Mouse (Mus musculus): ENCODE measurements around the gene Cacna2d1. TPM values are rescaled to one million over a fixed set of nuclear protein-coding genes. Genes with fewer than 3 reads are reported as not detected.

The Cacna2d1 gene
- polyA plus RNA-seq, 1 experiment from 2014 or later = 20.8 TPM

- peaks cover 55% of the 10 kb centered on the region for H3K27me3 ChIP-seq (ENCODE audit: control insufficient read depth, insufficient read depth, low read length)
- ATAC-seq (ENCODE audit: low FRiP score) = no peak
Measured at GRCm38 (mm10) chr5:15971821-15972220, 37.3 kb downstream of the Cacna2d1 start.

GRCm38 (mm10) chr5:15972351-15972750, 37.9 kb downstream of the Cacna2d1 start:
- Histone ChIP-seq H3K4me3 (ENCODE audit: low read depth, low read length) (no peak overlapping the region), H3K36me3 (ENCODE audit: control insufficient read depth, insufficient read depth, low read length) (no peaks in the 10 kb centered on the region), H3K27ac (ENCODE audit: low read depth, low read length) (no peak overlapping the region), H3K9me3 (ENCODE audit: control insufficient read depth, low read length) (no peaks in the 10 kb centered on the region), H3K9ac (ENCODE audit: low read length) (no peak overlapping the region), H3K4me1 (ENCODE audit: control insufficient read depth, insufficient read depth, low read length) (no peaks in the 10 kb centered on the region), H3K27me3 (ENCODE audit: control insufficient read depth, insufficient read depth, low read length) (peaks cover 61% of the 10 kb centered on the region), H3K4me2 (no peak overlapping the region)
- ATAC-seq (ENCODE audit: low FRiP score) (no peak), DNase-seq (ENCODE audit: low spot score, missing footprints) (no peak)
- WGBS = 59% methylated on average over 1 of the region's 1 CpGs

More at GRCm38 (mm10) chr5:15971821-15972220, 37.3 kb downstream of the Cacna2d1 start:
- no peak for DNase-seq (ENCODE audit: low spot score, missing footprints)
- Histone ChIP-seq H3K4me3 (ENCODE audit: low read depth, low read length) (no peak overlapping the region), H3K4me1 (ENCODE audit: control insufficient read depth, insufficient read depth, low read length) (no peaks in the 10 kb centered on the region), H3K9me3 (ENCODE audit: control insufficient read depth, low read length) (no peaks in the 10 kb centered on the region), H3K36me3 (ENCODE audit: control insufficient read depth, insufficient read depth, low read length) (no peaks in the 10 kb centered on the region), H3K27ac (ENCODE audit: low read depth, low read length) (no peak overlapping the region), H3K4me2 (no peak overlapping the region), H3K9ac (ENCODE audit: low read length) (no peak overlapping the region)
- 73% methylated on average over 4 of the region's 4 CpGs for WGBS

- Histone ChIP-seq H3K9me3 (ENCODE audit: control insufficient read depth, low read length) (no peaks in the 10 kb centered on the region), H3K36me3 (ENCODE audit: control insufficient read depth, insufficient read depth, low read length) (no peaks in the 10 kb centered on the region), H3K27me3 (ENCODE audit: control insufficient read depth, insufficient read depth, low read length) (peaks cover 70% of the 10 kb centered on the region), H3K9ac (ENCODE audit: low read length) (no peak overlapping the region), H3K4me2 (no peak overlapping the region), H3K4me3 (ENCODE audit: low read depth, low read length) (no peak overlapping the region), H3K4me1 (ENCODE audit: control insufficient read depth, insufficient read depth, low read length) (no peaks in the 10 kb centered on the region), H3K27ac (ENCODE audit: low read depth, low read length) (no peak overlapping the region)
- DNase-seq (ENCODE audit: low spot score, missing footprints) (no peak), ATAC-seq (ENCODE audit: low FRiP score) (no peak)
Measured at GRCm38 (mm10) chr5:15974652-15975051, 40.2 kb downstream of the Cacna2d1 start.

GRCm38 (mm10) chr5:15979225-15979624, 44.7 kb downstream of the Cacna2d1 start:
- H3K4me2 ChIP-seq = no peak overlapping the region
- whole genome bisulfite sequencing = 61% methylated on average over 2 of the region's 2 CpGs
- no peak overlapping the region for H3K27ac ChIP-seq (ENCODE audit: low read depth, low read length)
- no peaks in the 10 kb centered on the region for H3K4me1 ChIP-seq (ENCODE audit: control insufficient read depth, insufficient read depth, low read length)
- no peak for ATAC-seq (ENCODE audit: low FRiP score)
- no peak overlapping the region for H3K9ac ChIP-seq (ENCODE audit: low read length)
- peaks cover 86% of the 10 kb centered on the region for H3K27me3 ChIP-seq (ENCODE audit: control insufficient read depth, insufficient read depth, low read length)
- no peak overlapping the region for H3K4me3 ChIP-seq (ENCODE audit: low read depth, low read length)
- H3K9me3 ChIP-seq (ENCODE audit: control insufficient read depth, low read length) = no peaks in the 10 kb centered on the region
- no peak for DNase-seq (ENCODE audit: low spot score, missing footprints)
- H3K36me3 ChIP-seq (ENCODE audit: control insufficient read depth, insufficient read depth, low read length) = no peaks in the 10 kb centered on the region

GRCm38 (mm10) chr5:15982573-15982972, 48.1 kb downstream of the Cacna2d1 start:
- no peaks in the 10 kb centered on the region for H3K36me3 ChIP-seq (ENCODE audit: control insufficient read depth, insufficient read depth, low read length)
- 22% methylated on average over 4 of the region's 4 CpGs for WGBS

GRCm38 (mm10) chr5:15983354-15983753, 48.9 kb downstream of the Cacna2d1 start:
- Histone ChIP-seq H3K36me3 (ENCODE audit: control insufficient read depth, insufficient read depth, low read length) (no peaks in the 10 kb centered on the region), H3K27ac (ENCODE audit: low read depth, low read length) (no peak overlapping the region), H3K9me3 (ENCODE audit: control insufficient read depth, low read length) (no peaks in the 10 kb centered on the region), H3K4me1 (ENCODE audit: control insufficient read depth, insufficient read depth, low read length) (no peaks in the 10 kb centered on the region), H3K27me3 (ENCODE audit: control insufficient read depth, insufficient read depth, low read length) (peaks cover 74% of the 10 kb centered on the region), H3K4me2 (no peak overlapping the region), H3K9ac (ENCODE audit: low read length) (no peak overlapping the region), H3K4me3 (ENCODE audit: low read depth, low read length) (no peak overlapping the region)
- ATAC-seq (ENCODE audit: low FRiP score) (no peak), DNase-seq (ENCODE audit: low spot score, missing footprints) (no peak)
- 15% methylated on average over 5 of the region's 5 CpGs for WGBS

More at GRCm38 (mm10) chr5:15982573-15982972, 48.1 kb downstream of the Cacna2d1 start:
- H3K4me2 ChIP-seq = no peak overlapping the region
- DNase-seq (ENCODE audit: low spot score, missing footprints) = peak; percentile 90
- peaks cover 75% of the 10 kb centered on the region for H3K27me3 ChIP-seq (ENCODE audit: control insufficient read depth, insufficient read depth, low read length)
- H3K9ac ChIP-seq (ENCODE audit: low read length) = no peak overlapping the region
- no peak overlapping the region for H3K4me3 ChIP-seq (ENCODE audit: low read depth, low read length)
- H3K9me3 ChIP-seq (ENCODE audit: control insufficient read depth, low read length) = no peaks in the 10 kb centered on the region
- no peaks in the 10 kb centered on the region for H3K4me1 ChIP-seq (ENCODE audit: control insufficient read depth, insufficient read depth, low read length)
- ATAC-seq (ENCODE audit: low FRiP score) = no peak
- H3K27ac ChIP-seq (ENCODE audit: low read depth, low read length) = no peak overlapping the region

GRCm38 (mm10) chr5:15985228-15985858, 50.9 kb downstream of the Cacna2d1 start:
- ATAC-seq (ENCODE audit: low FRiP score) = peak; percentile 7; the same call in 1 of the 2 replicates

GRCm38 (mm10) chr5:15985901-15986300, 51.4 kb downstream of the Cacna2d1 start:
- no peaks in the 10 kb centered on the region for H3K9me3 ChIP-seq (ENCODE audit: control insufficient read depth, low read length)
- no peaks in the 10 kb centered on the region for H3K36me3 ChIP-seq (ENCODE audit: control insufficient read depth, insufficient read depth, low read length)
- H3K9ac ChIP-seq (ENCODE audit: low read length) = no peak overlapping the region
- no peak overlapping the region for H3K4me3 ChIP-seq (ENCODE audit: low read depth, low read length)
- H3K27me3 ChIP-seq (ENCODE audit: control insufficient read depth, insufficient read depth, low read length) = peaks cover 70% of the 10 kb centered on the region
- no peak overlapping the region for H3K4me2 ChIP-seq
- H3K4me1 ChIP-seq (ENCODE audit: control insufficient read depth, insufficient read depth, low read length) = no peaks in the 10 kb centered on the region
- WGBS = 8% methylated on average over 4 of the region's 4 CpGs
- DNase-seq (ENCODE audit: low spot score, missing footprints) (peak; percentile 96), ATAC-seq (ENCODE audit: low FRiP score) (peak; percentile 99)
- no peak overlapping the region for H3K27ac ChIP-seq (ENCODE audit: low read depth, low read length)

More at GRCm38 (mm10) chr5:15985228-15985858, 50.9 kb downstream of the Cacna2d1 start:
- no peaks in the 10 kb centered on the region for H3K4me1 ChIP-seq (ENCODE audit: control insufficient read depth, insufficient read depth, low read length)
- 30% methylated on average over 7 of the region's 7 CpGs for WGBS
- no peak overlapping the region for H3K27ac ChIP-seq (ENCODE audit: low read depth, low read length)
- H3K9me3 ChIP-seq (ENCODE audit: control insufficient read depth, low read length) = no peaks in the 10 kb centered on the region
- peak; percentile 92 for DNase-seq (ENCODE audit: low spot score, missing footprints)
- H3K27me3 ChIP-seq (ENCODE audit: control insufficient read depth, insufficient read depth, low read length) = peaks cover 70% of the 10 kb centered on the region
- H3K4me2 ChIP-seq = no peak overlapping the region
- H3K36me3 ChIP-seq (ENCODE audit: control insufficient read depth, insufficient read depth, low read length) = no peaks in the 10 kb centered on the region
- no peak overlapping the region for H3K9ac ChIP-seq (ENCODE audit: low read length)
- no peak overlapping the region for H3K4me3 ChIP-seq (ENCODE audit: low read depth, low read length)

- Histone ChIP-seq H3K4me3 (ENCODE audit: low read depth, low read length) (no peak overlapping the region), H3K4me2 (no peak overlapping the region), H3K36me3 (ENCODE audit: control insufficient read depth, insufficient read depth, low read length) (no peaks in the 10 kb centered on the region), H3K27ac (ENCODE audit: low read depth, low read length) (peak overlapping the region; percentile 14; the same call in 1 of the 2 replicates), H3K9me3 (ENCODE audit: control insufficient read depth, low read length) (no peaks in the 10 kb centered on the region), H3K4me1 (ENCODE audit: control insufficient read depth, insufficient read depth, low read length) (no peaks in the 10 kb centered on the region), H3K27me3 (ENCODE audit: control insufficient read depth, insufficient read depth, low read length) (peaks cover 74% of the 10 kb centered on the region), H3K9ac (ENCODE audit: low read length) (no peak overlapping the region)
- no peak for DNase-seq (ENCODE audit: low spot score, missing footprints)
- 0 out of 2 replicates have a peak, but pooled peaks have one; percentile 13 for ATAC-seq (ENCODE audit: low FRiP score)
- WGBS = 65% methylated on average over 12 of the region's 12 CpGs
Measured at GRCm38 (mm10) chr5:15991428-15992139, 57.1 kb downstream of the Cacna2d1 start.

All from midbrain, embryonic 11.5 days (tissue).